14 mouse cellular contexts compared by ENCODE assay signal in the genomic region with DNA sequence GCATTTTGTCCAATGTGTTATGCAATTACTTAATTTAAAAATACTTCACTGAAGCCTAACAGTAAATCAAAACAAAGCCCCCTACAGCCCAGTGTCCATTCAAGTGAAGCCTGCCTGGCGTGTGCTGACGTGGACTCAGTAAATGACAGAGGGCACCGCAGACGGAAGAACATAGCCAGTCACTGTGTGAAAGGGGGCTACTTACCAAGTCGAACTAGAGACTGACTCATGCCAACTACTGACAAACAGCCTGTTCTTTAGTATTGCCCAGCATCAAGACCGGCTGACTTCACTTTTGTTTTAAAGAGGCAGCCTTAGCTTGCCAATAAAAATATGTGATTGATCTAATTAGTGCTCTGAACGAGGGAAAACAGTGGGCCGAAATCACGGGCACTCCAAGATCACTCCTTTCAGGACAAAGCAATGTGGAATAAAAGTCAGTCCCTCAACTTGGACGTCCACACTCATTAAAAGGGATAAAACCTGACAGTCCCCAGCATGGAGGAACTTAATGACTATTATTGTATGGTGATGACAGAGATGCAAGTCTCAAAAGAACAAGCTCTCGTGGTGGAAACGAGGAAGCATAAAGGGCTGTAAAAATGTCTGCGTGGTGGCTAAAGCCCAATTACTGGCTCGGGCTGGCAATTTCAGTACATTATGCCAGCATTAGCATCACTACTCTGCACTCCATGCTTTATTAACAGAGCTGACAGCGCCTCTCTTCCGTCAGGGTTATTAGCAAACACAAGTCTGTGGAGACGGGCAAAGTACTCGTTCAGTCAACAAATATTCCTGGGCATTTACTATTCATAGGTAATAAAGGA. TPM values are rescaled to one million over a fixed set of nuclear protein-coding genes. Genes with fewer than 3 reads are reported as not detected.
DNase-seq lines count a peak whose midpoint lies in the region; ATAC-seq and TF ChIP-seq lines count a peak whose summit lies in the region.
"Had no signal": no experiment of that assay in that cellular context is flagged by ENCODE, and none has a peak within 500 bp of the region (broad histone marks: within the 10 kb centered on the region; RNA-seq: fewer than 3 reads in every experiment).

No protein-coding gene starts in this region.

- no peak for TF ChIP-seq CTCF in brain, embryonic 14.5 days (IDR thresholded peaks at IDR 0.05; ENCODE audit: borderline replicate concordance, extremely low read depth, insufficient read depth, insufficient read length)

- no peaks in the 10 kb centered on the region for H3K36me3 ChIP-seq in embryonic facial prominence, embryonic 14.5 days (ENCODE audit: control insufficient read depth, insufficient read depth, low read length)
- no peaks in the 10 kb centered on the region for H3K36me3 ChIP-seq in embryonic facial prominence, embryonic 10.5 days (replicated peaks)
- H3K36me3 ChIP-seq in midbrain, embryonic 16.5 days (ENCODE audit: control insufficient read depth, insufficient read depth, low read length), result no peaks in the 10 kb centered on the region
- no peaks in the 10 kb centered on the region for H3K36me3 ChIP-seq in heart, embryonic 10.5 days
- H3K36me3 ChIP-seq: heart, embryonic 12.5 days; stomach, embryonic 15.5 days had no signal

- H3K4me3 ChIP-seq in embryonic facial prominence, embryonic 14.5 days (ENCODE audit: low read depth, low read length), result no peak overlapping the region
- no peak overlapping the region for H3K4me3 ChIP-seq in embryonic facial prominence, embryonic 10.5 days
- H3K4me3 ChIP-seq in midbrain, embryonic 16.5 days (ENCODE audit: low read depth, low read length), result no peak overlapping the region
- H3K4me3 ChIP-seq in heart, embryonic 10.5 days, result no peak overlapping the region
- H3K4me3 ChIP-seq: heart, embryonic 12.5 days; stomach, embryonic 15.5 days had no signal

- peak; percentile 65; the same call in 1 of the 2 replicates for ATAC-seq in embryonic facial prominence, embryonic 14.5 days (ENCODE audit: low read depth)
- peak; percentile 78 for ATAC-seq in midbrain, embryonic 16.5 days

- WGBS in embryonic facial prominence, embryonic 14.5 days, result 61% methylated on average over 18 of the region's 18 CpGs
- 69% methylated on average over 18 of the region's 18 CpGs for WGBS in embryonic facial prominence, embryonic 10.5 days
- 26% methylated on average over 18 of the region's 18 CpGs for WGBS in midbrain, embryonic 16.5 days
- 81% methylated on average over 18 of the region's 18 CpGs for WGBS in heart, embryonic 10.5 days

- peak; percentile 40 for DNase-seq in embryonic facial prominence, embryonic 14.5 days (ENCODE audit: low spot score)
- no peak for DNase-seq in embryonic facial prominence, embryonic 10.5 days (ENCODE audit: low spot score)
- peak; percentile 89 for DNase-seq in brain, embryonic 14.5 days (ENCODE audit: low read depth)
- peak; percentile 36 for DNase-seq in gonadal fat pad, adult 2 months (ENCODE audit: low read depth)
- DNase-seq in lung, postnatal 25 days (ENCODE audit: low spot score), result no peak
- no peak for DNase-seq in heart, embryonic 10.5 days (ENCODE audit: low spot score)
- DNase-seq in thymus, postnatal 4 days, result no peak
- DNase-seq: cerebellum, adult 9-11 months; kidney, adult 8-10 months; thymus, postnatal 25 days had no signal

- no peak overlapping the region for H3K9ac ChIP-seq in embryonic facial prominence, embryonic 14.5 days (ENCODE audit: low read depth, low read length)
- H3K9ac ChIP-seq in midbrain, embryonic 16.5 days (ENCODE audit: low read depth, low read length), result no peak overlapping the region
- H3K9ac ChIP-seq: heart, embryonic 12.5 days; stomach, embryonic 15.5 days had no signal

- H3K9me3 ChIP-seq in embryonic facial prominence, embryonic 14.5 days (ENCODE audit: control insufficient read depth, low read length), result no peaks in the 10 kb centered on the region
- H3K9me3 ChIP-seq in embryonic facial prominence, embryonic 10.5 days, result no peaks in the 10 kb centered on the region
- H3K9me3 ChIP-seq in midbrain, embryonic 16.5 days (replicated peaks; ENCODE audit: control insufficient read depth, low read length, poor library complexity, severe bottlenecking), result no peaks in the 10 kb centered on the region; the same call in 1 of the 2 replicates
- no peaks in the 10 kb centered on the region for H3K9me3 ChIP-seq in heart, embryonic 10.5 days
- H3K9me3 ChIP-seq: heart, embryonic 12.5 days; stomach, embryonic 15.5 days had no signal

- no peak overlapping the region for H3K4me2 ChIP-seq in embryonic facial prominence, embryonic 14.5 days (ENCODE audit: low read depth, low read length)
- H3K4me2 ChIP-seq in midbrain, embryonic 16.5 days (ENCODE audit: low read length), result peak overlapping the region; percentile 19; the same call in 1 of the 2 replicates
- H3K4me2 ChIP-seq: heart, embryonic 12.5 days; liver, embryonic 11.5 days; stomach, embryonic 15.5 days had no signal

- H3K27me3 ChIP-seq in embryonic facial prominence, embryonic 14.5 days (replicated peaks; ENCODE audit: control insufficient read depth, insufficient read depth, low read length), result no peaks in the 10 kb centered on the region
- H3K27me3 ChIP-seq in embryonic facial prominence, embryonic 10.5 days (replicated peaks; ENCODE audit: low read depth, poor library complexity, severe bottlenecking), result no peaks in the 10 kb centered on the region
- no peaks in the 10 kb centered on the region for H3K27me3 ChIP-seq in midbrain, embryonic 16.5 days (ENCODE audit: control insufficient read depth, insufficient read depth, low read depth, low read length)
- H3K27me3 ChIP-seq in heart, embryonic 10.5 days (ENCODE audit: insufficient read depth, poor library complexity, severe bottlenecking), result no peaks in the 10 kb centered on the region
- H3K27me3 ChIP-seq: heart, embryonic 12.5 days; stomach, embryonic 15.5 days had no signal

- no peak for TF ChIP-seq POLR2A in brain, embryonic 14.5 days (IDR thresholded peaks at IDR 0.05; ENCODE audit: borderline replicate concordance, extremely low read depth, insufficient read depth, insufficient read length, poor library complexity, severe bottlenecking)

- no peak overlapping the region for H3K27ac ChIP-seq in embryonic facial prominence, embryonic 14.5 days (replicated peaks; ENCODE audit: low read depth, low read length)
- no peak overlapping the region for H3K27ac ChIP-seq in embryonic facial prominence, embryonic 10.5 days (replicated peaks)
- no peak overlapping the region for H3K27ac ChIP-seq in midbrain, embryonic 16.5 days (ENCODE audit: low read length)
- H3K27ac ChIP-seq in heart, embryonic 10.5 days, result no peak overlapping the region
- H3K27ac ChIP-seq: stomach, embryonic 15.5 days had no signal

- H3K4me1 ChIP-seq in embryonic facial prominence, embryonic 14.5 days (ENCODE audit: control insufficient read depth, insufficient read depth, low read length), result no peaks in the 10 kb centered on the region
- H3K4me1 ChIP-seq in embryonic facial prominence, embryonic 10.5 days, result peaks cover 6% of the 10 kb centered on the region; the same call in 1 of the 2 replicates
- peaks cover 10% of the 10 kb centered on the region for H3K4me1 ChIP-seq in midbrain, embryonic 16.5 days (ENCODE audit: control insufficient read depth, insufficient read depth, low read length)
- no peaks in the 10 kb centered on the region for H3K4me1 ChIP-seq in heart, embryonic 10.5 days
- H3K4me1 ChIP-seq: heart, embryonic 12.5 days; stomach, embryonic 15.5 days had no signal

RNA-seq across cellular contexts. Expression of a gene that starts 52.9 kb away (rescaled TPM):
- 5.6 and 6.5 TPM in 2 replicates for polyA plus RNA-seq in embryonic facial prominence, embryonic 14.5 days (2014; fragmentation: Nextera tagmentation; extraction: Ambion mirVana)
- 1.3 and 1.7 TPM in 2 replicates for polyA plus RNA-seq in embryonic facial prominence, embryonic 10.5 days (2016; fragmentation: Nextera tagmentation; extraction: Ambion mirVana)
- 0.49 and 0.53 TPM in 2 replicates for polyA plus RNA-seq in brain, embryonic 14.5 days (2012; rRNA removed)
- polyA plus RNA-seq in gonadal fat pad, adult 2 months (2012; rRNA removed), result 14.4 and 15.6 TPM in 2 replicates
- 0.22 and 0.38 TPM in 2 replicates for polyA plus RNA-seq in midbrain, embryonic 16.5 days (2015; fragmentation: Nextera tagmentation; extraction: Ambion mirVana)
- 1.7 and 2.1 TPM in 2 replicates for polyA plus RNA-seq in heart, embryonic 10.5 days (2016; fragmentation: Nextera tagmentation; extraction: Ambion mirVana)

Comparison
In these comparisons a context has a peak if more than half of its experiments do, and no peak if none do; other contexts are left out.
1. DNase-seq: peak in embryonic facial prominence, embryonic 14.5 days (single experiment), brain, embryonic 14.5 days (single experiment) and gonadal fat pad, adult 2 months (single experiment); none in embryonic facial prominence, embryonic 10.5 days (single experiment), lung, postnatal 25 days (single experiment), heart, embryonic 10.5 days (single experiment) and thymus, postnatal 4 days (single experiment).